Mouse (Mus musculus) splenic B cell, adult 2 months (primary cell): ENCODE measurements around the gene Ubap2.

Experiments
- DNase-seq: peaks from one replicate; pipeline ENCODE4 v3.0.0-alpha.2; 2011; ENCODE audit warnings: low read depth, low spot score
- H3K27me3 ChIP-seq: 2 replicates; pipeline ENCODE4 v1.6.1; 2012; ENCODE audit warnings: mild to moderate bottlenecking, low read length, moderate library complexity, mixed read lengths; ENCODE audit not compliant: control insufficient read depth, poor library complexity, insufficient read depth, severe bottlenecking
- H3K36me3 ChIP-seq: 2 replicates; pipeline ENCODE4 v1.6.1; 2012; ENCODE audit warnings: mild to moderate bottlenecking, low read length, moderate library complexity, mixed read lengths; ENCODE audit not compliant: control insufficient read depth, poor library complexity, insufficient read depth, severe bottlenecking

The Ubap2 gene

GRCm38 (mm10) chr4:41226351-41226750 is 48.6 kb downstream of the Ubap2 start:
- Histone ChIP-seq H3K27me3 (no peaks in the 10 kb centered on the region), H3K36me3 (peaks cover 9% of the 10 kb centered on the region; the same call in 1 of the 2 replicates)
- peak; percentile 72 for DNase-seq

GRCm38 (mm10) chr4:41225412-41225811 is 49.5 kb downstream of the Ubap2 start:
- peaks cover 9% of the 10 kb centered on the region; the same call in 1 of the 2 replicates for H3K36me3 ChIP-seq
- peak; percentile 48 for DNase-seq
- H3K27me3 ChIP-seq, result no peaks in the 10 kb centered on the region

- Histone ChIP-seq H3K27me3 (no peaks in the 10 kb centered on the region), H3K36me3 (peaks cover 11% of the 10 kb centered on the region)
- DNase-seq, result no peak
These were observed 66.9 kb downstream of the Ubap2 start for GRCm38 (mm10) chr4:41208050-41208449.

GRCm38 (mm10) chr4:41205751-41206150 is 69.2 kb downstream of the Ubap2 start:
- Histone ChIP-seq H3K27me3 (no peaks in the 10 kb centered on the region), H3K36me3 (peaks cover 16% of the 10 kb centered on the region)
- DNase-seq, result no peak

GRCm38 (mm10) chr4:41202135-41202534 is 72.8 kb downstream of the Ubap2 start:
- DNase-seq, result no peak
- Histone ChIP-seq H3K27me3 (no peaks in the 10 kb centered on the region), H3K36me3 (peaks cover 15% of the 10 kb centered on the region)

GRCm38 (mm10) chr4:41196861-41197610 is 77.9 kb downstream of the Ubap2 start:
- Histone ChIP-seq H3K27me3 (no peaks in the 10 kb centered on the region), H3K36me3 (peaks cover 6% of the 10 kb centered on the region)
- no peak for DNase-seq

GRCm38 (mm10) chr4:41195328-41195727 is 79.6 kb downstream of the Ubap2 start:
- Histone ChIP-seq H3K36me3 (peaks cover 10% of the 10 kb centered on the region), H3K27me3 (no peaks in the 10 kb centered on the region)
- DNase-seq, result no peak

- Histone ChIP-seq H3K27me3 (no peaks in the 10 kb centered on the region), H3K36me3 (peaks cover 14% of the 10 kb centered on the region)
- DNase-seq, result peak; percentile 5
These were observed 82.1 kb downstream of the Ubap2 start for GRCm38 (mm10) chr4:41192544-41193512.

- no peak for DNase-seq
- H3K27me3 ChIP-seq, result no peaks in the 10 kb centered on the region
- H3K36me3 ChIP-seq, result peaks cover 11% of the 10 kb centered on the region
These were observed 85.1 kb downstream of the Ubap2 start for GRCm38 (mm10) chr4:41189809-41190208.

GRCm38 (mm10) chr4:41179825-41180725 is 94.9 kb downstream of the Ubap2 start:
- no peak for DNase-seq
- Histone ChIP-seq H3K36me3 (no peaks in the 10 kb centered on the region), H3K27me3 (no peaks in the 10 kb centered on the region)

- DNase-seq, result no peak
- Histone ChIP-seq H3K36me3 (0 out of 2 replicates have a peak, but pooled peaks cover 1% of the 10 kb centered on the region), H3K27me3 (no peaks in the 10 kb centered on the region)
These were observed 100.3 kb downstream of the Ubap2 start for GRCm38 (mm10) chr4:41174631-41175030.

GRCm38 (mm10) chr4:41170970-41171369 is 104.0 kb downstream of the Ubap2 start:
- Histone ChIP-seq H3K36me3 (0 out of 2 replicates have a peak, but pooled peaks cover 2% of the 10 kb centered on the region), H3K27me3 (no peaks in the 10 kb centered on the region)
- no peak for DNase-seq

GRCm38 (mm10) chr4:41165693-41166475 is 109.1 kb downstream of the Ubap2 start:
- DNase-seq, result peak; percentile 70
- 0 out of 2 replicates have a peak, but pooled peaks cover 2% of the 10 kb centered on the region for H3K36me3 ChIP-seq
- no peaks in the 10 kb centered on the region for H3K27me3 ChIP-seq
